Mouse (Mus musculus) kidney, adult 2 months (tissue): Measurements from ENCODE around the gene Zfp664.

Source experiments
- CTCF ChIP-seq: fragments of 200-500 bp; conservative IDR thresholded peaks from 2 replicates; pipeline ENCODE4 v1.5.1; 2011; ENCODE audit warnings: low read depth, mild to moderate bottlenecking, control low read depth, low read length, moderate library complexity, mixed read lengths; ENCODE audit not compliant: insufficient read depth, insufficient read length
- POLR2A ChIP-seq: fragments of 200-500 bp; IDR thresholded peaks from one replicate; pipeline ENCODE4 v1.6.1; 2011; ENCODE audit warnings: low read depth, low read length, control low read depth

GRCm38 (mm10) chr5:124903852-124904251, 41.4 kb downstream of the Zfp664 start:
- TF ChIP-seq CTCF (no peak), POLR2A (no peak)
